Mouse (Mus musculus) hindbrain, embryonic 11.5 days (tissue): ENCODE results near the gene Ifitm10. TPM values are rescaled to one million over a fixed set of nuclear protein-coding genes. Genes with fewer than 3 reads are reported as not detected.

Source experiments
- ATAC-seq: fragments of 200-750 bp; cut with Nextera tagmentation; 2 replicates; pipeline ENCODE4 v1.8.0; 2017; ENCODE audit warnings: mild to moderate bottlenecking, moderate TSS enrichment, moderate library complexity; ENCODE audit not compliant: low FRiP score
- DNase-seq: peaks from one replicate; pipeline ENCODE4 v3.0.0-alpha.2; 2015; ENCODE audit warnings: low spot score
- H3K27ac ChIP-seq: fragments of 300-500 bp; sonication (generic); 2 replicates; pipeline ENCODE4 v1.5.1; 2014; ENCODE audit warnings: mild to moderate bottlenecking, low read depth, low read length
- H3K27me3 ChIP-seq: fragments of 300-500 bp; sonication (generic); 2 replicates; pipeline ENCODE4 v1.6.1; 2014; ENCODE audit warnings: mild to moderate bottlenecking, low read length, moderate library complexity, mixed read lengths; ENCODE audit not compliant: control insufficient read depth, insufficient read depth
- H3K36me3 ChIP-seq: fragments of 300-500 bp; sonication (generic); 2 replicates; pipeline ENCODE4 v1.6.1; 2014; ENCODE audit warnings: mild to moderate bottlenecking, low read length, moderate library complexity, mixed read lengths; ENCODE audit not compliant: control insufficient read depth, insufficient read depth
- H3K4me1 ChIP-seq: fragments of 300-500 bp; sonication (generic); replicated peaks from 2 replicates; pipeline ENCODE4 v1.6.1; 2014; ENCODE audit warnings: low read length, mixed read lengths; ENCODE audit not compliant: control insufficient read depth, insufficient read depth
- H3K4me2 ChIP-seq: fragments of 300-500 bp; sonication (generic); replicated peaks from 2 replicates; pipeline ENCODE4 v1.6.1; 2014; ENCODE audit warnings: mild to moderate bottlenecking, low read depth, low read length
- H3K4me3 ChIP-seq: fragments of 300-500 bp; sonication (generic); 2 replicates; pipeline ENCODE4 v1.5.1; 2014; ENCODE audit warnings: low read depth, low read length
- H3K9ac ChIP-seq: fragments of 300-500 bp; sonication (generic); 2 replicates; pipeline ENCODE4 v1.6.1; 2014; ENCODE audit warnings: low read depth, low read length
- H3K9me3 ChIP-seq: fragments of 300-500 bp; sonication (generic); 2 replicates; pipeline ENCODE4 v1.6.1; 2016; ENCODE audit warnings: low read length; ENCODE audit not compliant: control insufficient read depth
- WGBS: fragments of 180-500 bp; shearing (Covaris S2); extraction: QIAGEN DNeasy Blood & Tissue Kit; methylation state at CpG from one replicate; pipeline ENCODE4 v1.1.7; 2014; 5-methylcytosine and 5-hydroxymethylcytosine counted together
- polyA plus RNA-seq: library from polyadenylated mRNA; unstranded; fragments of >200 nt; fragmentation: Nextera tagmentation; extraction: Ambion mirVana; gene quantifications from 2 replicates; pipeline ENCODE4 v1.2.1, GENCODE M21; 2014

Ifitm10 gene
- 0.39 and 0.47 TPM in 2 replicates for polyA plus RNA-seq

DNA sequence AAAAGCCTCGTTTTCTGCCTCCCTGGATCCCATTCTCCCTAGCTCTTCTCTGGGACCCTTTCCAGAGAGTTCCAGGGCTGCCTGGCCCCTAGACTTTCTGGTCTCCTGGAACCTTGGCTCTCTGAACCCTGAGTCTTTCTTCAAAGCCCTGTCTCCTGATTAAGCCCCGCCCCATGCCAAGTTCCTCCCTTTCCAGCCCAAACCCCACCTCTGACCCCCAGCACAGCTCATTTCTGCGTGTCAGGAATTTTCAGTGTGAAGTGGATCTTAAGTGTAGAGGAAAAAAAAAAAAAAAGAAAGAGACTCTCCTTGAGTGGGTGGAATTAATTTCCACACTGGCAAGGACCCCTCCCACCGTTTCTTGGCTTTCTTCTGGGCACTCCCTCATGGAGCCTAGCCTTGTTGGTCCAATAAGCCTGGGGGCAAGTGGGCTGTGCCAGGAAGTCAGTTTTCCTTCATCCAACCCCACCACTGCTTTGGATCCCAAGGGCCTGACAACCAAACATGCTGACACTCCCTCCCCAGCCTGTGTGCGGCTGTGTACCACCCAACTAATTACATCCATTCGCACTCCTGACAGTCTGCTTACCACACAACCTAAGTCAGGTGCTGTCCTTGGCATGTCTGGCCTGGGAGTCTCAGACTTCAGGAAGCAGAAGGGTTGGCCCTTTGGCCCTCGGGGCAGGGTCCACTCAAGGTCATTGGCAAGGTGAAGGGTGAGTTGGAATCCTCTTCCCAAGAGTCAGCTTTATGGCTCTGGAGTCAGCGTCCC is at the start of gene Ifitm10:
TSS of gene Ifitm10 (minus strand) at position 113 of the 772 bp plus-strand sequence.
- Histone ChIP-seq H3K27me3 (peaks cover 30% of the 10 kb centered on the region), H3K9me3 (no peaks in the 10 kb centered on the region), H3K9ac (no peak within 1 kb of the TSS), H3K4me3 (no peak within 1 kb of the TSS), H3K4me1 (no peaks in the 10 kb centered on the region), H3K36me3 (peaks cover 3% of the 10 kb centered on the region; the same call in 1 of the 2 replicates), H3K27ac (no peak within 1 kb of the TSS), H3K4me2 (no peak within 1 kb of the TSS)
- WGBS: 71% methylated on average over 8 of the region's 8 CpGs
- no peak for DNase-seq
- no peak for ATAC-seq

GRCm38 (mm10) chr7:142421826-142422225 is 48.3 kb upstream of the Ifitm10 start:
- Histone ChIP-seq H3K4me3 (no peak overlapping the region), H3K9me3 (no peaks in the 10 kb centered on the region), H3K36me3 (no peaks in the 10 kb centered on the region), H3K9ac (no peak overlapping the region), H3K27me3 (no peaks in the 10 kb centered on the region), H3K4me2 (no peak overlapping the region), H3K27ac (no peak overlapping the region), H3K4me1 (no peaks in the 10 kb centered on the region)
- DNase-seq (no peak), ATAC-seq (no peak)
- 71% methylated on average over 2 of the region's 2 CpGs for WGBS

DNA sequence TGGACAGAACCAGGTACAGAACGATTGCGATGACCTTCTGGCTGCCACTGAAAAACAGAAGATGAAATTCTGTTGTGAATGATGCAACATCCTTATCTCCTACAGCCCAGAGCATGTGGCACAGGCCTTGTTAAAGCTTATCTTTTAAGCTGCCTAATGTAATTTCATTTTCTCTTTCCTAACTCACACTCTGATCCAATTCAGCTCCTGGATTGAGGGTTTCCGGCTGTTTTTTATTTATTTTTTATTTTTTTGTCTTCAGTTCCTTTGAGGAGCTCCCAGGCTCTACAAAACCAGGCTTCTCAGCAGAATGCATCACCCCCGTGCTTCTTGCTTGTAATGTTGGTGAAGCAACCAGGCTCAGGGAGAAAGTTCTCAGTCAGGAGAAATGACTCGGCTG is 46.3 kb upstream of the Ifitm10 start:
- Histone ChIP-seq H3K4me3 (no peak overlapping the region), H3K4me2 (no peak overlapping the region), H3K4me1 (no peaks in the 10 kb centered on the region), H3K9me3 (no peaks in the 10 kb centered on the region), H3K27me3 (no peaks in the 10 kb centered on the region), H3K9ac (no peak overlapping the region), H3K36me3 (no peaks in the 10 kb centered on the region), H3K27ac (no peak overlapping the region)
- ATAC-seq (no peak), DNase-seq (no peak)
- 85% methylated on average over 5 of the region's 5 CpGs for WGBS

DNA sequence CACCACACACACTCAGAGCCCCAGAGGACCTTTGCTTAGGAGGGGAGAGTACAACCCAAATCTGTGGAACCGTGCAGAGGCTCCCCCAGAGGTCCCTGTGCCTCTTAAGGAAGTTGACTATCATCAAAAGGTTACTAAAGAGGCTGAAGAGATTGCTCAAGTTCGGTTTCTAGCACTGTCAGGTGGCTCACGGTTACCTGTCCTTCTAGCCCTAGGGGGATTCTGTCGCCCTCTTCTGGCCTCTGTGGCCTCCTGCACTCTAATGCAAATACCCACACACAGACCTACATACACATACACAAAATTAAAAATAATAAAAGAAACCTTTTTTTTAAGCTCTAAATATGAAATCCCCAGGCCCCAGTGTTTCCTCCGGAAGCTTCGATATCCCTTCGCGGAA is 45.1 kb upstream of the Ifitm10 start:
- Histone ChIP-seq H3K36me3 (no peaks in the 10 kb centered on the region), H3K27ac (no peak overlapping the region), H3K4me3 (no peak overlapping the region), H3K4me2 (no peak overlapping the region), H3K9me3 (no peaks in the 10 kb centered on the region), H3K27me3 (no peaks in the 10 kb centered on the region), H3K4me1 (no peaks in the 10 kb centered on the region), H3K9ac (no peak overlapping the region)
- DNase-seq (no peak), ATAC-seq (no peak)
- WGBS: 91% methylated on average over 8 of the region's 8 CpGs

DNA sequence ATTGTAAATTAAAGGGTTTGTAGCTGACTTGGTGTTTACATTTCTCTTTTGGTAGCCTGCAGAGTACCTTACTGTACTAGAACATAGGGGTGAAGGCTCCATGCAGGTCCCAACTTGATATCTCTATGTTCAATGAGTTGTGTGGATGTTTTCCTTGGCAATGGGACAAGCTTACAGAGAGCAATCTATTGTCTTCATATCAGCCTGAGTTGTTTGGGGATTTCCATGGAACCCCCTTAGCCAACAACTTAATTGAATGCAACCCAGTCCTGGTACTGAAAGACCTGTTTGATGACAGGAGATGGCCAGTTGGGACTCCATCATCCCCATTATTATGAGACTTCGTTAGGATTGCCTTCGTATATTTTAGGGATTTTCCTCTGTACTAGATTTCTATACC is 44.5 kb upstream of the Ifitm10 start:
- H3K4me1 ChIP-seq: no peaks in the 10 kb centered on the region
- no peak overlapping the region for H3K4me3 ChIP-seq
- DNase-seq: no peak
- H3K9ac ChIP-seq: no peak overlapping the region
- 91% methylated on average over 2 of the region's 2 CpGs for WGBS
- no peaks in the 10 kb centered on the region for H3K36me3 ChIP-seq
- no peaks in the 10 kb centered on the region for H3K9me3 ChIP-seq
- no peaks in the 10 kb centered on the region for H3K27me3 ChIP-seq
- no peak overlapping the region for H3K4me2 ChIP-seq
- no peak overlapping the region for H3K27ac ChIP-seq
- ATAC-seq: no peak

DNA sequence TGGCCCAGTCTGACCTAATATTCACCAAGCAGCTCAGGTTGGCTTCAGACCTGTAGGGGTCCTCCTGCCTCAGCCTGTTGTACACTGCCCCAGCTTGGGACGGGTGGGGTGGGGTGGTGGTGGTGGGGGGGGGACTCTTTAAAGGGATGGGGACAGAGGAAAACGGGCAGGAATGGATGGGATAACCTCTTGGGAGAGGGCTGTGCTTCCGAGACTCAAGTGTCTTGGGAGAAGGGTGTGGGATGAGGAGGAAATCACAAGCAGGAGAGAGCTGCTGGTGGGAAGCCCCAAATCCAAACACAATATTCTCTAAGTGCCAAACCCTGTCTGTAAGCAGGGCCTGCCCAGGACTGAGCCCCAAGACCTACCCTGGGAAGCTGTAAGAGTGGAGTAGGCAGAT is 42.7 kb upstream of the Ifitm10 start:
- DNase-seq (no peak), ATAC-seq (no peak)
- WGBS: 66% methylated on average over 3 of the region's 3 CpGs
- Histone ChIP-seq H3K27ac (no peak overlapping the region; the same call in 1 of the 2 replicates), H3K9ac (no peak overlapping the region), H3K9me3 (no peaks in the 10 kb centered on the region), H3K27me3 (no peaks in the 10 kb centered on the region), H3K4me2 (no peak overlapping the region), H3K4me3 (no peak overlapping the region), H3K36me3 (no peaks in the 10 kb centered on the region), H3K4me1 (no peaks in the 10 kb centered on the region)

DNA sequence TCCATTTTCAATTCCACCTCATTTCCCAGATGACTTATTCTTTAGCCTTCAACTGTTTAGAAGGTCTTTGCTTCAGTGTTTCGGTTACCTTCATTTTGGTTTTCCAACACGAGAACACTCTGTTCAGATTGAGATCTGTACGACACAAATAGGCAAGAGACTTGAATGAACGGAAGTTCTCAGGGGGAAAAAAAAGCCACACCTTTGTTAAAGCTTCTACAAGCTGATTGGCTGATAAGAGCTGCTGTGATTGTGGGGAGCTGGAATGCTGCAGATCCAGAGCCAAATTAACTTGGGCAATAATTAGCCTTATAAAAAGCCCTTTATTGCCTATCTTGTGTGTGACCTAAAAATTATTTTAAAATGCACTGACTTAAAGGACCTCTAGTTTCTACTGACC is 41.8 kb upstream of the Ifitm10 start:
- 73% methylated on average over 4 of the region's 4 CpGs for WGBS
- no peaks in the 10 kb centered on the region for H3K9me3 ChIP-seq
- no peaks in the 10 kb centered on the region for H3K36me3 ChIP-seq
- no peak overlapping the region for H3K9ac ChIP-seq
- H3K4me3 ChIP-seq: no peak overlapping the region
- H3K27me3 ChIP-seq: no peaks in the 10 kb centered on the region
- DNase-seq (no peak), ATAC-seq (no peak)
- no peak overlapping the region for H3K27ac ChIP-seq
- H3K4me2 ChIP-seq: no peak overlapping the region
- H3K4me1 ChIP-seq: no peaks in the 10 kb centered on the region

DNA sequence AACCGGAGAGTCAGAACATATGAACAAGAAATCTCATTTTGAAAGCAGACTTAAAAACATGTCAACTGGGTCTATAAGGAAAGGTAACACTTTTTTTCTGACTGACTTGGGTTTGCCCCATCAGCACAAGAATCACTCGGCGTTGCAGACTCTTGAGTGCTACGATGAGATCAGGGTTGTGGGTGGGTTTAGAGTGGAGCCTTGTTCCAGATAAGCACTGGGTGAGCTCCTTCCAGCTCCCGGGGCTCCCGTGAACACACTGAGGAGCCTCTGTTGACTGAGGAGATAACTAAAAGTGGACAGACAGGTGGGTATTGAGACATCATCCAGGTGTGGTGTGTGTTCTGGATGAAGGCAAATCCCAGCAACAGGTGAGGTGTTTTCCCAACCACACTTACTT is 39.7 kb upstream of the Ifitm10 start:
- no peak for DNase-seq
- Histone ChIP-seq H3K36me3 (no peaks in the 10 kb centered on the region), H3K27me3 (no peaks in the 10 kb centered on the region), H3K4me1 (no peaks in the 10 kb centered on the region), H3K4me3 (no peak overlapping the region), H3K27ac (no peak overlapping the region), H3K9me3 (no peaks in the 10 kb centered on the region), H3K9ac (no peak overlapping the region), H3K4me2 (no peak overlapping the region)
- no peak for ATAC-seq
- 86% methylated on average over 6 of the region's 6 CpGs for WGBS

GRCm38 (mm10) chr7:142409603-142410002 is 36.0 kb upstream of the Ifitm10 start:
- Histone ChIP-seq H3K4me3 (no peak overlapping the region), H3K4me2 (no peak overlapping the region), H3K27me3 (no peaks in the 10 kb centered on the region), H3K4me1 (no peaks in the 10 kb centered on the region), H3K9ac (no peak overlapping the region), H3K36me3 (no peaks in the 10 kb centered on the region), H3K27ac (no peak overlapping the region), H3K9me3 (no peaks in the 10 kb centered on the region)
- DNase-seq (no peak), ATAC-seq (no peak)
- WGBS: 86% methylated on average over 3 of the region's 3 CpGs
